Mouse (Mus musculus) small intestine, adult 2 months (tissue): Measurements from ENCODE around the gene Dnajc16.

ENCODE experiments used
- CTCF ChIP-seq: fragments of 200-500 bp; IDR thresholded peaks from 2 replicates; pipeline ENCODE4 v1.5.1; 2012; ENCODE audit warnings: low read depth, mild to moderate bottlenecking, control low read depth, inconsistent platforms, low read length, moderate library complexity, mixed read lengths; ENCODE audit not compliant: insufficient replicate concordance, insufficient read length; ENCODE audit errors: extremely low read depth
- POLR2A ChIP-seq: fragments of 200-500 bp; IDR thresholded peaks from 2 replicates; pipeline ENCODE4 v1.6.1; 2012; ENCODE audit warnings: low read depth, mild to moderate bottlenecking, control low read depth, inconsistent platforms, low read length, moderate library complexity

DNA sequence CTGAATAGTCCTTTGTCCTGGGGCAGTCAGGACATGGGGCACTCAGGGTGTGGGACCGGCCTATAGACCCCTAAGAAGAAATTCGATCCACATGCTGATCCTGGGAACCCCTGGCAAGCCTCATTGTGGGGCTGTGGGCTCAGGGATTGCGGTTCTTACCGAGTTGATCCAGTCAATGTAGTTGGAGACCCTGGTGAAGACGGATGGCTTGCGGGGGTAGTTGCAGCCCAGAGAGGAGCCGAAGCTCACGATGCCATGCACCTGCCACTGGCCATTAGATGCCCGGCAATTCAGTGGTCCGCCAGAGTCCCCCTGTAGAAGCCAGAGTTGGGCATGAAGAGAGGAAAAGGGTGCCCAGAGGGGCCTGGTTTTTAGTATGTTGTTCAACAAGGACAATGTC is 27.0 kb upstream of the Dnajc16 start:
- TF ChIP-seq CTCF (no peak), POLR2A (no peak)
